Mouse (Mus musculus): Measurements from ENCODE around the gene Hist1h2bb. TPM values are rescaled to one million over a fixed set of nuclear protein-coding genes. Genes with fewer than 3 reads are reported as not detected.

Gene Hist1h2bb
- polyA plus RNA-seq, 1 experiment: 2.8 TPM

- Histone ChIP-seq H3K79me2 (ENCODE audit: control insufficient read depth, insufficient read depth) (no peaks in the 10 kb centered on the region), H3K36me3 (ENCODE audit: control insufficient read depth, insufficient read depth) (no peaks in the 10 kb centered on the region), H3K27me3 (ENCODE audit: control insufficient read depth, insufficient read depth, insufficient read length) (no peaks in the 10 kb centered on the region), H3K79me3 (ENCODE audit: low read depth) (no peaks in the 10 kb centered on the region), H3ac (ENCODE audit: control insufficient read depth, insufficient read length, low read depth) (no peak overlapping the region), H3K4me3 (ENCODE audit: insufficient read depth, poor library complexity, severe bottlenecking) (no peak overlapping the region)
- TF ChIP-seq MAX (IDR thresholded peaks at IDR 0.05) (no peak), CTCF (IDR thresholded peaks at IDR 0.05; ENCODE audit: control insufficient read depth, insufficient read depth, insufficient read length) (no peak), CEBPB (IDR thresholded peaks at IDR 0.05; ENCODE audit: low read depth) (no peak), FOSL1 (IDR thresholded peaks at IDR 0.05; ENCODE audit: insufficient read depth, low read length, poor library complexity, severe bottlenecking) (no peak), USF1 (IDR thresholded peaks at IDR 0.05; ENCODE audit: low read depth) (no peak), MYOD1 (IDR thresholded peaks at IDR 0.05; ENCODE audit: control insufficient read depth, insufficient read length, low read depth) (no peak), MYOG (IDR thresholded peaks at IDR 0.05; ENCODE audit: control insufficient read depth, extremely low read depth, insufficient read length) (no peak)
These were observed 22.3 kb upstream of the Hist1h2bb start for GRCm38 (mm10) chr13:23724239-23724638.

GRCm38 (mm10) chr13:23725213-23725612, 21.3 kb upstream of the Hist1h2bb start:
- Histone ChIP-seq H3K36me3 (ENCODE audit: control insufficient read depth, insufficient read depth) (no peaks in the 10 kb centered on the region), H3K4me3 (ENCODE audit: insufficient read depth, poor library complexity, severe bottlenecking) (no peak overlapping the region), H3K79me3 (ENCODE audit: low read depth) (no peaks in the 10 kb centered on the region), H3ac (ENCODE audit: control insufficient read depth, insufficient read length, low read depth) (no peak overlapping the region), H3K79me2 (ENCODE audit: control insufficient read depth, insufficient read depth) (no peaks in the 10 kb centered on the region), H3K27me3 (ENCODE audit: control insufficient read depth, insufficient read depth, insufficient read length) (no peaks in the 10 kb centered on the region)
- TF ChIP-seq MYOG (IDR thresholded peaks at IDR 0.05; ENCODE audit: control insufficient read depth, extremely low read depth, insufficient read length): no peak
- no peak for TF ChIP-seq MAX (IDR thresholded peaks at IDR 0.05)
- TF ChIP-seq MYOD1 (IDR thresholded peaks at IDR 0.05; ENCODE audit: control insufficient read depth, insufficient read length, low read depth): no peak
- no peak for TF ChIP-seq CEBPB (IDR thresholded peaks at IDR 0.05; ENCODE audit: low read depth)
- no peak for TF ChIP-seq USF1 (IDR thresholded peaks at IDR 0.05; ENCODE audit: low read depth)

- no peaks in the 10 kb centered on the region for H3K27me3 ChIP-seq (ENCODE audit: control insufficient read depth, insufficient read depth, insufficient read length)
- no peaks in the 10 kb centered on the region for H3K36me3 ChIP-seq (ENCODE audit: control insufficient read depth, insufficient read depth)
- no peaks in the 10 kb centered on the region for H3K79me2 ChIP-seq (ENCODE audit: control insufficient read depth, insufficient read depth)
- H3ac ChIP-seq (ENCODE audit: control insufficient read depth, insufficient read length, low read depth): no peak overlapping the region
- TF ChIP-seq MAX (IDR thresholded peaks at IDR 0.05) (no peak), MYOG (IDR thresholded peaks at IDR 0.05; ENCODE audit: control insufficient read depth, extremely low read depth, insufficient read length) (no peak), FOSL1 (IDR thresholded peaks at IDR 0.05; ENCODE audit: insufficient read depth, low read length, poor library complexity, severe bottlenecking) (no peak), USF1 (IDR thresholded peaks at IDR 0.05; ENCODE audit: low read depth) (no peak), MYOD1 (IDR thresholded peaks at IDR 0.05; ENCODE audit: control insufficient read depth, insufficient read length, low read depth) (no peak), CTCF (IDR thresholded peaks at IDR 0.05; ENCODE audit: control insufficient read depth, insufficient read depth, insufficient read length) (no peak), CEBPB (IDR thresholded peaks at IDR 0.05; ENCODE audit: low read depth) (no peak)
- H3K79me3 ChIP-seq (ENCODE audit: low read depth): no peaks in the 10 kb centered on the region
- no peak overlapping the region for H3K4me3 ChIP-seq (ENCODE audit: insufficient read depth, poor library complexity, severe bottlenecking)
These were observed 17.9 kb upstream of the Hist1h2bb start for GRCm38 (mm10) chr13:23728472-23729191.

- Histone ChIP-seq H3ac (ENCODE audit: control insufficient read depth, insufficient read length, low read depth) (no peak overlapping the region), H3K79me2 (ENCODE audit: control insufficient read depth, insufficient read depth) (no peaks in the 10 kb centered on the region), H3K4me3 (ENCODE audit: insufficient read depth, poor library complexity, severe bottlenecking) (no peak overlapping the region), H3K79me3 (ENCODE audit: low read depth) (no peaks in the 10 kb centered on the region), H3K27me3 (ENCODE audit: control insufficient read depth, insufficient read depth, insufficient read length) (no peaks in the 10 kb centered on the region), H3K36me3 (ENCODE audit: control insufficient read depth, insufficient read depth) (no peaks in the 10 kb centered on the region)
- no peak for TF ChIP-seq MYOG (IDR thresholded peaks at IDR 0.05; ENCODE audit: control insufficient read depth, extremely low read depth, insufficient read length)
These were observed 17.4 kb upstream of the Hist1h2bb start for GRCm38 (mm10) chr13:23729192-23729525.

GRCm38 (mm10) chr13:23729706-23730105, 16.8 kb upstream of the Hist1h2bb start:
- no peaks in the 10 kb centered on the region for H3K36me3 ChIP-seq (ENCODE audit: control insufficient read depth, insufficient read depth)
- no peak overlapping the region for H3ac ChIP-seq (ENCODE audit: control insufficient read depth, insufficient read length, low read depth)
- no peak for TF ChIP-seq CEBPB (IDR thresholded peaks at IDR 0.05; ENCODE audit: low read depth)
- TF ChIP-seq CTCF (IDR thresholded peaks at IDR 0.05; ENCODE audit: control insufficient read depth, insufficient read depth, insufficient read length): no peak
- no peak for TF ChIP-seq FOSL1 (IDR thresholded peaks at IDR 0.05; ENCODE audit: insufficient read depth, low read length, poor library complexity, severe bottlenecking)
- no peak for TF ChIP-seq USF1 (IDR thresholded peaks at IDR 0.05; ENCODE audit: low read depth)
- no peak for TF ChIP-seq MAX (IDR thresholded peaks at IDR 0.05)
- no peak for TF ChIP-seq MYOD1 (IDR thresholded peaks at IDR 0.05; ENCODE audit: control insufficient read depth, insufficient read length, low read depth)
- H3K4me3 ChIP-seq (ENCODE audit: insufficient read depth, poor library complexity, severe bottlenecking): no peak overlapping the region
- H3K79me2 ChIP-seq (ENCODE audit: control insufficient read depth, insufficient read depth): no peaks in the 10 kb centered on the region
- no peaks in the 10 kb centered on the region for H3K79me3 ChIP-seq (ENCODE audit: low read depth)
- no peaks in the 10 kb centered on the region for H3K27me3 ChIP-seq (ENCODE audit: control insufficient read depth, insufficient read depth, insufficient read length)

GRCm38 (mm10) chr13:23730479-23730878, 16.1 kb upstream of the Hist1h2bb start:
- H3K79me2 ChIP-seq (ENCODE audit: control insufficient read depth, insufficient read depth): no peaks in the 10 kb centered on the region
- H3ac ChIP-seq (ENCODE audit: control insufficient read depth, insufficient read length, low read depth): no peak overlapping the region
- no peaks in the 10 kb centered on the region for H3K27me3 ChIP-seq (ENCODE audit: control insufficient read depth, insufficient read depth, insufficient read length)
- H3K79me3 ChIP-seq (ENCODE audit: low read depth): no peaks in the 10 kb centered on the region
- H3K36me3 ChIP-seq (ENCODE audit: control insufficient read depth, insufficient read depth): no peaks in the 10 kb centered on the region
- H3K4me3 ChIP-seq (ENCODE audit: insufficient read depth, poor library complexity, severe bottlenecking): no peak overlapping the region
- no peak for TF ChIP-seq MYOG (IDR thresholded peaks at IDR 0.05; ENCODE audit: control insufficient read depth, extremely low read depth, insufficient read length)
- TF ChIP-seq FOSL1 (IDR thresholded peaks at IDR 0.05; ENCODE audit: insufficient read depth, low read length, poor library complexity, severe bottlenecking): no peak
- TF ChIP-seq CTCF (IDR thresholded peaks at IDR 0.05; ENCODE audit: control insufficient read depth, insufficient read depth, insufficient read length): no peak
- TF ChIP-seq CEBPB (IDR thresholded peaks at IDR 0.05; ENCODE audit: low read depth): no peak
- no peak for TF ChIP-seq USF1 (IDR thresholded peaks at IDR 0.05; ENCODE audit: low read depth)
- no peak for TF ChIP-seq MAX (IDR thresholded peaks at IDR 0.05)
- TF ChIP-seq MYOD1 (IDR thresholded peaks at IDR 0.05; ENCODE audit: control insufficient read depth, insufficient read length, low read depth): no peak
